Mouse (Mus musculus): Measurements from ENCODE around the gene Cyb5rl.
"Not testable (repeated sequence)": the region's sequence is repeated elsewhere in the genome, so short reads cannot be mapped to it uniquely, and the experiment has no call there.

The Cyb5rl gene

GRCm38 (mm10) chr4:107108291-107108731 lies 41.5 kb downstream of the Cyb5rl start:
- in situ Hi-C loops (cut with MboI, MseI) = no loop called here

DNA sequence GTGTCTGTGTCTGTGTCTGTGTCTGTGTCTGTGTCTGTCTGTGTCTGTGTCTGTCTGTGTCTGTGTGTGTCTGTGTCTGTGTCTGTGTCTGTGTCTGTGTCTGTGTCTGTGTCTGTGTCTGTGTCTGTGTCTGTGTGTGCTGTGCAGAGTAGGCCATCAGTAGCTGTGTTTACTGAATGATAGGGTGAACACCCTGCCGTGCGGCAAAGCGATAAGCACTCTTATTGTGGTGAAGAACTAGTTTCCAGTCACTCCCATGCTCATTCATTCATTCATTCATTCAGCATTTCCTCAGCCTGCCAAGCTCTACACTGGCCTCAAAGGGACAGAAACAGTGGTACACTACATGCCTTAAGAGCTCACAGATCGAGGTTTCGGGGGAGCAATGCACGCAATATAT lies 42.4 kb downstream of the Cyb5rl start:
- in situ Hi-C loops (cut with MboI, MseI) = not testable (repeated sequence)

DNA sequence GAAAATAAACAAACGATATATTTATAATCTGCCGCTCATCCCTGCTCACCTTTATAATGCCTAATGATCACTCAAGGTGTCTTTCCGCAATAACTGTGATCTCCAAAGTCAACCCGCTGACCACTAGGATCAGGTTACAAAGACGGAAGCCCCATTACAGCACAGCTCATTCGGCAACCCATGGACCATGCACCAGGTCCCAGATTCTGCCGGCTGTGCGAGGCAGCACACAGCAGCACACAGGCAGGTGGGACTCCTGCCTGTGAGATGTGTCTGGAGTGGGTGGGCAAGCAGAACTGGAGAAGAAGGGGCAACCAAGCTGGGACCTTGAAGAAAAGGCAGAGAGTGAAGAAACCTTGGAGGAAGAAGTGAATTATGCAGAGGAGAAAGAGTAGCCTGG lies 47.5 kb downstream of the Cyb5rl start:
- in situ Hi-C loops (cut with MboI, MseI) = no loop called here

GRCm38 (mm10) chr4:107117741-107118385 lies 51.1 kb downstream of the Cyb5rl start:
- in situ Hi-C loops (cut with MboI, MseI) = no loop called here

- in situ Hi-C loops (cut with MboI, MseI) = no loop called here
Measured at GRCm38 (mm10) chr4:107119056-107119455, 52.3 kb downstream of the Cyb5rl start.

DNA sequence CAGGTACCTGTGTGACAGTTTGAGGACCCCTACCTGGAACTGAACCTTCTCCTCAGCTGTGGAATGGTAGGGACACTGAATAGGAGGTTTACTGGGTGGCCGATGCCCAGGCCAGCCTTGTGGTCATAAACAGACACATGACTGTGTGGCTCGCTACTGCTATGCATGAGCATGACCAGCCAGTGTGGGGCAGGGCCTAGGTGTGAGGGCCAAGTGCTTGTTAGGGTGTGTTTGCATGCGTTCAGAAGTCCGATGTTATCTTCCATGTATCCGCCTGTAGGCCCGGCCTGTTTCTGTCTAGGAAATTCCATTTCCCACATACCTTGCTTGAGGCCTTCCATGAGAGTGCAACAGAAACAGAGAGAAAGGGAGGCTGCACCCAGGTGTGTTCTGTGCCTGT lies 53.9 kb downstream of the Cyb5rl start:
- in situ Hi-C loops (cut with MboI, MseI) = no loop called here

GRCm38 (mm10) chr4:107121165-107121943 lies 54.6 kb downstream of the Cyb5rl start:
- in situ Hi-C loops (cut with MboI, MseI) = no loop called here

- in situ Hi-C loops (cut with MboI, MseI) = no loop called here
Measured at GRCm38 (mm10) chr4:107124376-107124775, 57.6 kb downstream of the Cyb5rl start.

GRCm38 (mm10) chr4:107125101-107125500 lies 58.3 kb downstream of the Cyb5rl start:
- in situ Hi-C loops (cut with MboI, MseI) = no loop called here

DNA sequence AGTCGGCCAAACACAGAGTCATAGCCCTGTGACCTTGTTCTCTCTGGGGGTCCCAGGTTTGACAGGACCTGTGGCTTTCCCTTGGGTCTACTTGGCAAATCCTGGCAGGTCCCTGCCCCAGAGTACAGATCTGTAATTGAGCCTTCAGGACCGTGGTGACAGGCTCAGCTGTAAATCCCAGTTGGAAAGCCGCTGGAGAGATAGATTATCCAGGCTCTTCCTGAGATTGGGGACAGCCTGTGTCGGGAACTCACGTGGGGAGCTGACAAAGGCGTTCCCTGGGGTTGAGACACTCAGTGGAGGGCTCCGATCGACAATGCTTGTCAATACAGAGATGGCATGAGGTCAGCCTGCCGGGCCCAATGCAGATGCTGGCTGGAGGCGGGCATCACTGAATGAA lies 59.6 kb downstream of the Cyb5rl start:
- in situ Hi-C loops (cut with MboI, MseI) = no loop called here

DNA sequence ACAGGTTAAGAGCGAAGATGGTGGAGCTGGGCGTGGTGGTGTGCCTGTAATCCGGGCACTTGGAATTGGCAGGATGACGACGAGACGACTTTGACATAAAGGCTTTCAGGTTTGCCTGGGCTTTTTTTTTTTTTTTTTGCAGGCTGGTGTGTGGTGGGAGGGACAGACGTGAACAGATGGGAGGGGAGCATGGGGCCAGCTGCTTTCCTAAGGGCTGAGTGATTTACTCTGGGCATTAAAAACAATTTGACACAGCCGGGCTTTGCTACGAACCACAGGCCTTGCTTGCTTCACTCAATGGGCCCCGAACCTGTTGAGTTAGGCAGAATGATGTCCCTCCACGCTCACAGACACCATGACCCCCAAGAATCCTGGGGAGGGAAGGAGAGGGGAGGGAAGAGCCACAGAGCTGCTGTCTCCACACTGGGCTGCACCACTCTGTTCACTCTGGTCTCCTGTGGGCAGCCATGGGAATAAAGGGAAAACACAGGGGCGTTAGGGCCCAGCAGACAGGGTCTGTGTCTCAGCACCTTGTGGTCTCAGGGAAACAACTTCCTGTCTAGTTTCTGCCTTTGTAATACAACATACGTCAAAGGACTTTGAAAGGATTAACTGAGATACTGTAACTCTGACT lies 60.2 kb downstream of the Cyb5rl start:
- in situ Hi-C loops (cut with MboI, MseI) = no loop called here

- in situ Hi-C loops (cut with MboI, MseI) = no loop called here
Measured at GRCm38 (mm10) chr4:107127901-107128669, 61.3 kb downstream of the Cyb5rl start.

DNA sequence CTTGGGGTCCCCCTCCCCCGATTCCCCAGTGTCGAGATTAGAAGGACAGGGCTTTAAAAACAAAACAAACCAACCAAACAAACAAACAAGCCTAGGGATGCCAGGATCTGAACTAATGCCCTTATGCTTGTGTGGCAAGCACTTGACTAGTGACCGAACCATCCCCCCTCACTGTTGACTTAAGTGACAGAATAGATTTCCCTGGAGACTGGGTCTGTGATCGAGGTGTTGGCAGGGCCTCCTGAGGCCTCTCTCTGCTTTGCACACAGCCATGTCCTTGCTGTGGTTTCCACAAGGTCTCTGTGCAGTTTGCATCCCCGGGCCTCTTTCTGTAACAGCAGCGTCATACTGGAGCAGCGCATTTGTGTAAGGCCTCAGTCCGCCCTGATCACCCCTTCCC lies 62.6 kb downstream of the Cyb5rl start:
- in situ Hi-C loops (cut with MboI, MseI) = no loop called here

- in situ Hi-C loops (cut with MboI, MseI) = loop anchor here (10.0 kb wide), 1 partner anchor 116 kb away; no protein-coding TSS in a partner anchor
Measured at GRCm38 (mm10) chr4:107130534-107130933, 63.7 kb downstream of the Cyb5rl start.

DNA sequence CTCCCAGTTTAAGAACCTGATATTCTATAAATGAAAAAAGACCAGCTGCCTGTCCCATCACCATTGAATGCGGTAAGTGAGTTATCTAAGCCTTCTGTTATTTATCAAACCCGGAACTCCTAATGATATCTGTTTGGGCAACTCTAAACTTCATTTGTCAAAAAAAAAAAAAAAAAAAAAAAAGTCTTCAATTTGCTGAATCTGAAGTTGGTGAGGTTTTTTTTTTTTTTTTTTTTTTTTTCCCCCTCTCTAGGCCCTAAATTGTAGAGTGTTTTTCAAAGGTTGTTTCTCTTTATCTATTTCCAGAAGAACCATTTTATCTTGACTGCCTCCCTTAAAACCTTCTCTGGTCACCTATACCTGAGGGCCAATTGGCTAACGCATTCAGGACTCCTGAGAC lies 68.1 kb downstream of the Cyb5rl start:
- in situ Hi-C loops (cut with MboI, MseI) = loop anchor here (10.0 kb wide), 1 partner anchor 120 kb away; no protein-coding TSS in a partner anchor

DNA sequence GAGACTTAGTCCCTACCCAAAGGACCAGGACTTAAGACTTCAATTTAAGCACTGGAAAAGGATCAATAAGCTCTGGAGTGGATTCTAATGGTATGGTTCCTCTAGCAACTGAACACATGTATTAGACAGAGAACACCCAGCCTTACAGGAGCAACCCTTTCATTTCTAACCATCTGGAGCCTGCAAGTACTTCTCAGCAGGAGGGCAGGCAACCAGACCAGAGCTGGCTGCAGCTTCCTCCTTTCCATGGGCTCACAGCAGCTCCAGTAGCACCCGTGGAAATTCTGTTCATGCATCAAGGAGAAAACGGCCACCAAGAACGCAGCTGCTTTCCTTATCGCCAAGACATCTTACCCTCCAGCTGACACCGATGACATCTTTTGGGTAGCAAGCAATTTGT lies 68.9 kb downstream of the Cyb5rl start:
- in situ Hi-C loops (cut with MboI, MseI) = loop anchor here (10.0 kb wide), 1 partner anchor 121 kb away; no protein-coding TSS in a partner anchor

- in situ Hi-C loops (cut with MboI, MseI) = loop anchor here (10.0 kb wide), 1 partner anchor 122 kb away; no protein-coding TSS in a partner anchor
Measured at GRCm38 (mm10) chr4:107136531-107136930, 69.7 kb downstream of the Cyb5rl start.
